Mouse (Mus musculus) embryonic facial prominence, embryonic 13.5 days (tissue): ENCODE data around the gene Cwc27. TPM values are rescaled to one million over a fixed set of nuclear protein-coding genes. Genes with fewer than 3 reads are reported as not detected.

Experiments
- ATAC-seq: fragments of 200-750 bp; cut with Nextera tagmentation; 2 replicates; pipeline ENCODE4 v1.8.0; 2017; ENCODE audit warnings: low read depth; ENCODE audit not compliant: insufficient number of reproducible peaks, insufficient read depth, low FRiP score, low TSS enrichment
- H3K27ac ChIP-seq: fragments of 300-500 bp; sonication (generic); 2 replicates; pipeline ENCODE4 v1.5.1; 2015; ENCODE audit warnings: moderate library complexity, mild to moderate bottlenecking, inconsistent platforms
- H3K27me3 ChIP-seq: fragments of 300-500 bp; sonication (generic); 2 replicates; pipeline ENCODE4 v1.6.1; 2015; ENCODE audit warnings: mild to moderate bottlenecking, inconsistent platforms
- H3K36me3 ChIP-seq: fragments of 300-500 bp; sonication (generic); 2 replicates; pipeline ENCODE4 v1.6.1; 2015; ENCODE audit warnings: mild to moderate bottlenecking, inconsistent platforms
- H3K4me1 ChIP-seq: fragments of 300-500 bp; sonication (generic); 2 replicates; pipeline ENCODE4 v1.6.1; 2015; ENCODE audit warnings: inconsistent platforms
- H3K4me2 ChIP-seq: fragments of 300-500 bp; sonication (generic); 2 replicates; pipeline ENCODE4 v1.6.1; 2015; ENCODE audit warnings: moderate library complexity, mild to moderate bottlenecking, inconsistent platforms
- H3K4me3 ChIP-seq: fragments of 300-500 bp; sonication (generic); 2 replicates; pipeline ENCODE4 v1.5.1; 2015; ENCODE audit warnings: mild to moderate bottlenecking, inconsistent platforms
- H3K9ac ChIP-seq: fragments of 300-500 bp; sonication (generic); 2 replicates; pipeline ENCODE4 v1.6.1; 2015; ENCODE audit warnings: mild to moderate bottlenecking, inconsistent platforms
- H3K9me3 ChIP-seq: fragments of 300-500 bp; sonication (generic); 2 replicates; pipeline ENCODE4 v1.6.1; 2016; ENCODE audit warnings: inconsistent platforms
- WGBS: fragments of 180-500 bp; shearing (Covaris S2); methylation state at CpG from one replicate; pipeline ENCODE4 v1.1.7; 2015; ENCODE audit warnings: mixed read lengths; 5-methylcytosine and 5-hydroxymethylcytosine counted together
- polyA plus RNA-seq: library from polyadenylated mRNA; unstranded; fragments of >200 nt; fragmentation: Nextera tagmentation; extraction: Ambion mirVana; gene quantifications from 2 replicates; pipeline ENCODE4 v1.2.1, GENCODE M21; 2015

Gene Cwc27
- polyA plus RNA-seq, 1 experiment from 2014 or later = 42.0 TPM

DNA sequence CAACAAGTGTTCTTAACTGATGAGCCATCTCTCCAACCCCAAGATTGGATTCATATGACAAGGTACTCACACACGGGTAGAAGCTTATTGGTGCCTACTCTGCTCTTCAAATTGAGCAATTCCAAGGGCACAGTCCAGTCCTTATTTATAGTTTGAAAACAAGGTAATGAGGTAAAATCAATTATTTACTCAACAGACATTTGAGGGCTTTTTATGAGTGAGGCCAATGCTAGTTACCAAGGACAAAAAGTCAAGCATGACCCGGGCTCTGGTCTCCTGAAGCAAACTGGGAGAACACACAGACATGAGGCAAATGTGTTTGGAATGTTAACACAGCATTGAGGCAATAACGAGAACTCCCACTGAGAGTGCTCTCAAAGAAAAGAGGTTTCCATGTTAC, 178.0 kb downstream of the Cwc27 start:
- Histone ChIP-seq H3K27ac (no peak overlapping the region), H3K4me2 (no peak overlapping the region), H3K36me3 (peaks cover 6% of the 10 kb centered on the region; the same call in 1 of the 2 replicates), H3K9me3 (no peaks in the 10 kb centered on the region), H3K27me3 (no peaks in the 10 kb centered on the region), H3K4me3 (no peak overlapping the region), H3K4me1 (no peaks in the 10 kb centered on the region), H3K9ac (no peak overlapping the region)
- no peak for ATAC-seq
- 90% methylated on average over 3 of the region's 3 CpGs for WGBS

DNA sequence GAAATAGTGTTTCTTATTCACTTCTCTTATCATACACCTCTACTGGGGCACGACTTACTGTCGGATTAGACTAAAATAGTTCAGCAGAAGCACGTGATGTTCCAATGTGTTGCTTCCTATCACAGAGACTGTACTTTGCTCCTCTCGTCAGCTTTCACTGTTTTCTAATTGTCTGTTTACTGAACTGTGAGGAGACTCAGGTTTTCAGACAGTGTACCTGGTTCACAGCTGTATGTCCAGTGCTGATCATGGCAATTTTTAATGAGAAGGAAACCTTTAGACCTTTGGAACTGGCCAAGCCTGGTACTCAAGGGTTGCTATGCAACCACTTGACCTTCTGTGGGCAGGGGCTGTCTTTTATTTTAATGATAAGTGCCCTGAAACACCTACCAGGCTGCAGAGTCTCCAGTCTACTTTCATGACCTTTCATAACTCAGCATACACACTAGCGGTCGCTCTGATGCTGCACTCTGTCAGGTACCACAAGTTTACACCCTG, 180.9 kb downstream of the Cwc27 start:
- no peak overlapping the region for H3K9ac ChIP-seq
- ATAC-seq = no peak
- no peaks in the 10 kb centered on the region for H3K9me3 ChIP-seq
- peaks cover 6% of the 10 kb centered on the region; the same call in 1 of the 2 replicates for H3K36me3 ChIP-seq
- peaks cover 17% of the 10 kb centered on the region for H3K4me1 ChIP-seq
- H3K27me3 ChIP-seq = no peaks in the 10 kb centered on the region
- 84% methylated on average over 6 of the region's 6 CpGs for WGBS
- H3K27ac ChIP-seq = no peak overlapping the region
- H3K4me3 ChIP-seq = no peak overlapping the region
- no peak overlapping the region for H3K4me2 ChIP-seq

DNA sequence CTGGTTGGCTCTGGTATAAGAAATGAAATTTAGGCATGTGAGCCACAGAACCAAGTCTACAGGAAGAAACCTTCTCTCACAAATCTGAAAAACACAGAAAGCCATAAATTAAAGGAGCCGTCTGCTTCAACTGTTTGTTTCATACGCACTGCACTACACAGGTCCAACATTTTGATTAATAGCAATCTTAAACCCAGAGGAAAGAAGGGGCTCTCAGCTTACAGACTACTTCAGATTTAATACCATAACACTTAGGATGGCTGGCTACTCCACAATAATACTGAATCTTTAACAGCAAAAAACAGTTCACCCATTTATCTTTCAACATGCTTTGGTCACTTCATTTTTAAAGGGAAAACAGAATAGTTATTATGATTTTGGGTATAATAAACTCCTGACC, 182.2 kb downstream of the Cwc27 start:
- H3K4me1 ChIP-seq = peaks cover 17% of the 10 kb centered on the region
- H3K4me3 ChIP-seq = no peak overlapping the region
- WGBS = 58% methylated on average over 2 of the region's 2 CpGs
- H3K27me3 ChIP-seq = no peaks in the 10 kb centered on the region
- no peaks in the 10 kb centered on the region for H3K9me3 ChIP-seq
- peaks cover 6% of the 10 kb centered on the region; the same call in 1 of the 2 replicates for H3K36me3 ChIP-seq
- no peak for ATAC-seq
- no peak overlapping the region for H3K9ac ChIP-seq
- no peak overlapping the region for H3K27ac ChIP-seq
- no peak overlapping the region for H3K4me2 ChIP-seq

DNA sequence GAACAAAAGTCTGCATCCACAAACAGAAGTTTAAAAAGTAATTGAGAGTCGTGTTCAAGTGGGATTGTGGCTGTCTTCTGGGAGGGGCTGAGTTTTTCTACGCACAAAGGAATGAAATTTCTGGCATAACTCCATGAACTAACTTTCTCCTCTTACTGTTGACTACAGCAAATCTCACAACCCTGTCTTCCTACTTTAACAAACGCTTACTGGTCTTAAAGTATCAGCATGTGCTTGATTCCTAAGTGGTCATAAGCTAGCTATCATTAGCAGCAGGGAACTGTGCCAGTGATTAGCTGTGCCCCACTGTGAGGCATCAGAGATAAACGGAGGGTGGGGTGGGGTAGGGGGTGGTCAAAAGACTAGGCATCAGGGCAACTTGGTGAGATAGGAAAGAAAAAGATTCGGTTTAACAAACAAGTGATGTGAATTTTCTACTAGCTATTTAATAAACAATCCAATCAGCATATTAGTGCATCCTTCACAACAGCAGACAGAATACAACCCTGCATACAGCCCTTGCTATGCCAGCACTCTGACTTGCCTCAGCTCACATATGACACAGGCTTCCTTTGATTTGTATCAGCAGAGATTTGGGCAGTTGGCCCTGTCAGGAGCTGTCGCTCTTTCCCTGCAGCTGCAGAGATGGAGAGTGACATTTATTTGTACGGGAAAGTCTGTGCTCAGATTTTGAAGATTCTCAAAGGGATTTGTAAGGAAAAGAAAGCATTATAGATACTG, 184.3 kb downstream of the Cwc27 start:
- Histone ChIP-seq H3K4me3 (no peak overlapping the region), H3K36me3 (no peaks in the 10 kb centered on the region), H3K4me1 (peaks cover 17% of the 10 kb centered on the region), H3K9me3 (no peaks in the 10 kb centered on the region), H3K9ac (no peak overlapping the region), H3K27me3 (no peaks in the 10 kb centered on the region), H3K27ac (peak overlapping the region; percentile 29; the same call in 1 of the 2 replicates), H3K4me2 (no peak overlapping the region)
- 44% methylated on average over 7 of the region's 7 CpGs for WGBS
- ATAC-seq = no peak

DNA sequence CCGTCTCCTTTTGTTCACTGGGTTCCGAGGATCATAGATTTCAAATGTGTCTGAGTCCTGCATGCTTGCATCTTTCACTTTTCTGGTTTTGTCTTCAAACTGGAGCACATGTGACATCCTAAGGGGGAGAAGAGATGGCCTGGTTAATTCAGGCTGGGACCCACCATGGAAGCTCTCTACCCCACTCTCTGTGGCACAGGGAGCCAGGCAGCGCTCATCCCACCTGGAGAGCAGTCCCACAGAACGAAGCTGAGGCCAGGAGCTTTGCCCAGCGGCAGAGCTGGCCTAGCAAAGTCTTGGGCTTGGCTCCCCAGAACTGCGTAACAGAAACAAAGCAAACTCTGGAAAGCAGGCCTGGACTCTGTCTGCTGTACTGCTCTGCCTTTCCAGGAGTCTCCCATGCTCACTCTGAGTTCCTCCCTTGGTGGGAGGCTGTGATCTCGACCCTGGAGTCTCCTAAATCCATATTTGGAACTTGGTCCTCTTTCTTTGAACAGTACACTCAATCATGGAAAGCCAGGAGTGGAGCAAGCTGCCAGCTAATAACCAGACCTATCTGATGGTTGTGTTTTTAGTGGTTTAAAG, 185.2 kb downstream of the Cwc27 start:
- H3K4me3 ChIP-seq = no peak overlapping the region
- no peak overlapping the region for H3K4me2 ChIP-seq
- no peaks in the 10 kb centered on the region for H3K36me3 ChIP-seq
- H3K4me1 ChIP-seq = peaks cover 17% of the 10 kb centered on the region
- ATAC-seq = no peak
- WGBS = 77% methylated on average over 7 of the region's 7 CpGs
- H3K9me3 ChIP-seq = no peaks in the 10 kb centered on the region
- H3K27me3 ChIP-seq = no peaks in the 10 kb centered on the region
- peak overlapping the region; percentile 29; the same call in 1 of the 2 replicates for H3K27ac ChIP-seq
- H3K9ac ChIP-seq = peak overlapping the region; percentile 46; the same call in 1 of the 2 replicates

DNA sequence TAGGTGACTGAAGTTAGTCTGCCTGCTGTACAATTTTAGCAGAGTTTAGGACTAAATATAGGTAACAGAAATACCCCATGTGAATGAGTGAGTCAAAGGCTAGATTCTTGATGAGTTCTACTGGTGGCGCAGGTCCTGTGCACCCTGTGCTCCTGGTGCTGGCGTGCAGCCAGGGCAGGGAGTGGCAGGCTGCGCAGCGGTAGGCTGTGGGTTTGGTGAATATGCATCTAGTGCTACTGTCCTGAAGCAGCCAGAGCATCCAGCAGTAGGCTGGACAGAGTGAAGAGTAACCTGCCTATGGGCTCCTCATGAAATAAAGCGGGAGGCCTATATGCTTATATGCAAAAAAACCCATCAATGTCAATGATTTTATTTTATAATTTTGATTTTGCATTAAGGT, 186.1 kb downstream of the Cwc27 start:
- Histone ChIP-seq H3K27me3 (no peaks in the 10 kb centered on the region), H3K9ac (no peak overlapping the region), H3K4me1 (peaks cover 17% of the 10 kb centered on the region), H3K36me3 (no peaks in the 10 kb centered on the region), H3K4me2 (no peak overlapping the region), H3K9me3 (no peaks in the 10 kb centered on the region), H3K4me3 (no peak overlapping the region), H3K27ac (no peak overlapping the region)
- 85% methylated on average over 5 of the region's 5 CpGs for WGBS
- ATAC-seq = no peak

DNA sequence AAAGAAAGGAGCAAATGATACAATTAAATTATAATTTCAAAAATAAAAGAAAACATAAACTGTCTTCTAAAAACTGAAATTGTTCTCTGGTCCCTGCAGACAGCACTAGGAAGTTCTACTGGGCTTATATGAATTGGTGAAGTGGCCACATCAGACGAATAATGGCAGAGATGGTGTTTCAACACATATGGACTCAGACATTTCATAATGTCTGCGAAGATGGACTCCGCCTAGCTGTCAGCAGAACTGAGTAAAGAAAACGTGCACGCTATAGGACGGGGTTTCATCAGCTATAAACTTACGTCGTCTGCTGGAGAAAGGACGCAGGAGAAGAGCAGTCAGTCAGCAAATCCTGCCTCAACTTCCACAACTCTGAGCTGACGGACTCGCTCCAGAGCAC, 187.3 kb downstream of the Cwc27 start:
- H3K9me3 ChIP-seq = no peaks in the 10 kb centered on the region
- no peaks in the 10 kb centered on the region for H3K27me3 ChIP-seq
- no peak overlapping the region for H3K9ac ChIP-seq
- H3K36me3 ChIP-seq = no peaks in the 10 kb centered on the region
- 83% methylated on average over 11 of the region's 11 CpGs for WGBS
- no peak overlapping the region for H3K4me3 ChIP-seq
- H3K4me2 ChIP-seq = no peak overlapping the region
- peaks cover 17% of the 10 kb centered on the region for H3K4me1 ChIP-seq
- ATAC-seq = no peak
- H3K27ac ChIP-seq = no peak overlapping the region

DNA sequence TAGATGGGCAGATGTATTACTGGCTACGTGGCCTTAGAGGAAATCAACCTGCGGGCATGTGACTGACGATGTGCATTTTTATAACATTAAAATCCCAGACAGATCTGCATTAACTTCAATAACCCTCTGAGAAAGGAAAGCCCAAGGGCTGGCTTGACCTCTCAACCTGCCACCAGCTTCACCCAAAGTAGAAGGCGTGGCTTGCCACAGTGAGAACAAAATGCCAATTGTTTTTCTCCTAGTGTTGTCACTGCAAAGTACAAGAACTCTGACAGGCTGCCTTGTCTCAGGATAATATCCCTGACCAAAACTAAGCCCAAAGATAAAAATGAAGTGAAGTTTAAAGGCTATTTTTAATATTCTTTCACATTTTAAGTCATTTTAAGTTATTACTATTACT, 188.9 kb downstream of the Cwc27 start:
- no peaks in the 10 kb centered on the region for H3K9me3 ChIP-seq
- no peak for ATAC-seq
- peaks cover 19% of the 10 kb centered on the region for H3K4me1 ChIP-seq
- no peak overlapping the region for H3K4me2 ChIP-seq
- H3K4me3 ChIP-seq = no peak overlapping the region
- H3K27ac ChIP-seq = no peak overlapping the region
- 33% methylated on average over 4 of the region's 4 CpGs for WGBS
- no peaks in the 10 kb centered on the region for H3K27me3 ChIP-seq
- no peaks in the 10 kb centered on the region for H3K36me3 ChIP-seq
- no peak overlapping the region for H3K9ac ChIP-seq

DNA sequence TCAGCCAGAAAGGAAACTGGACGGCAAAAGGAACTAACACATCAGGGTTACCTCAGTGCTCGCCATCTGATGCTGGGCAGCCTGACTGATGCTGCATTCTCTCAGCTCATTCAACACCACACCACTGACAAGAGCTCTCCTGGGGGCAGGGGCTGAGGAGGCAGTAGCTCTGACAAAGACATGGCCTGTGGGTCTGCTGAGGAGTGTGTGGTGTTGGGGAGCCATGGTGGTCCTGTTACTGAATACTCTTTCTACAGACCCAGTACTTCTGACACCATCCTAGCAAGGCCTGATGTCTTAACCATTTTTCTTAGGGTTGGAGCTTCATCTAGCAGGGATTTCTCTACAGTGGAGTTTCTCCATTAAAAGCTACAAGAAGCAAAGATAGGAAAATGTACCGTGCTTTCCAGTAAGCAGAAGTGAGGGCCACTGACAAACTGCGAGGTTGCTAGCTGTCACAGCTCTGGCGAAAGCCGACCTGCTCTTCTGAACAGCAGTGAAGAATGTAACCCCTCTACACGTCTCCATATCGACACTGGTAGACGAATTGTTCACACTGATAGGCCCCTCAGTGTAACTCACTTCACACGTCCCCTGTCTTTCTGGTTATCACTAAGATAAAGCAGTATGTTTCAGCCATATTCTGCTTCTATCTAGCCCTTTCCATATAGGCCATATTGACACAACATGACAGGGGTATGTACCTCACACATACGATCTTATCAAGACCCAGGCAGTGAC, 189.6 kb downstream of the Cwc27 start:
- Histone ChIP-seq H3K9me3 (no peaks in the 10 kb centered on the region), H3K36me3 (no peaks in the 10 kb centered on the region)

DNA sequence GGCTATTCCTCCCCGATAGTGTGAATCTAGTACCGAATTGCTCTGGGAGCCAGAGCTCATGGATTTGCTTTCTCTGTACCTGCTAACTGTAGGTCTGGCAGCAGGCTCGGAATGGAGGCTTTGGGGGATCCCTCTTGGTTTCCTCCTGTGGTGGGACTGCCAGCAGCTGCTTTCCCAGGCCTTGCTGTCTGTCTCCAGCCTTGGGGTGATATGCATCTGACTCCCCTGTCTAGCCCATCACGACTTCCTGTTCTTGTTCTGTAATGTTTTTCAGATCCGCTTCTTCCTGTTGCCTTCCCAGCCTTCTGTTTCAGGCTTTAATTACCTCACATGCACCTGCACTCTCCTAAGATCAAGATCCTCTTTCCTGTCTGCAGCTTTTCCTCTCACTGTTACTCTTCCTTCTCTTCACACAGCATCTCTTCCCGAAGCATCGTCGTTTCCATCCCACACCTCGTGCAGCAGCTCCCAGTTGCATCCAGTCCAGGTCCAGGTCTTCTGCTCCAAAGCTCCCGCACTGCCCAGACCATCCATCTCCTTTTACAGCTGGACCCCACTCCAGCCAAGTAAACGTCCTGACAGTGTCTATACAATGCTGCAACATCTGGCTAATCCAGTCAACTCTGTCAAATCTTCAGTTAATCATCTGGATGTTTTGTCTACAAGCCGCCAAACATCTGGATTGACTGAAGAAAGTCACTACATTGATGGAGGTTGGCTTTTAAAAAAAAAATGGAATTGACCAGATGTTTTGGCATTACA, 193.6 kb downstream of the Cwc27 start:
- 73% methylated on average over 12 of the region's 12 CpGs for WGBS
- Histone ChIP-seq H3K4me1 (0 out of 2 replicates have a peak, but pooled peaks cover 4% of the 10 kb centered on the region), H3K27me3 (no peaks in the 10 kb centered on the region), H3K36me3 (no peaks in the 10 kb centered on the region), H3K9me3 (no peaks in the 10 kb centered on the region), H3K9ac (no peak overlapping the region), H3K4me2 (no peak overlapping the region), H3K27ac (no peak overlapping the region), H3K4me3 (no peak overlapping the region)
- ATAC-seq = no peak

More for the DNA sequence above, 189.6 kb downstream of the Cwc27 start:
- H3K27ac ChIP-seq = no peak overlapping the region
- H3K4me1 ChIP-seq = peaks cover 15% of the 10 kb centered on the region
- H3K27me3 ChIP-seq = no peaks in the 10 kb centered on the region
- H3K4me3 ChIP-seq = no peak overlapping the region
- WGBS = 64% methylated on average over 11 of the region's 11 CpGs
- no peak overlapping the region for H3K4me2 ChIP-seq
- no peak for ATAC-seq
- H3K9ac ChIP-seq = no peak overlapping the region

DNA sequence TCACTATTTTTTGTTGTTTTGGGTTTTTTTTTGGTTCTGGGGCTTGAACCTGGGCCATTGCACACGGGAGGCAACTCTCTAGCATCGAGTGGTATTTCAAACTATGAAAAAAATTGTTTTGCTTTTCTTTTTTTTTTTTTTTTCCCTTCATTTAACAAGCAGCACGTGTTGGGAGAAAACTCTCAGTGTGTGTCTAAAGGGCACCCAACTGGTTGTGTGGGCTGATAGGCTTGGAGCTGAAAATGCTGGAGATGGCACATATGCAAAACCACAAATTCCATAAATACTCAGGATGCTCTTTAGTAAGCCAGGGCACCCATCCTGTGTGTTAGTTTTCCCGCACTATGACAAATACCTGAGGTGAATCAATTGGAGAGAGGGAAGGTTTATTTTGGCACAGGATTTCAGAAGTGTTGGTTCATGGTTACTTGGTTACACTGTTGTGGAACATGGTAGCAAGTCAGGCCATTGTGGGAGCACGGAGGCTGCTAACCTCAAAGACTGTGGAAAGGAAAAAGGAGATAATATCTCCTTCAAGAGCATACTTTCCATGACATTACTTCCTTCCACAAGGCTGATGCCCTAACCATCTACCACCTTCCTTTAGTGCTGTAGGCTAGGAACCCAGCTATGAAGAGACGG, 194.7 kb downstream of the Cwc27 start:
- 0 out of 2 replicates have a peak, but pooled peaks cover 4% of the 10 kb centered on the region for H3K4me1 ChIP-seq
- no peaks in the 10 kb centered on the region for H3K36me3 ChIP-seq
- 79% methylated on average over 6 of the region's 6 CpGs for WGBS
- no peaks in the 10 kb centered on the region for H3K27me3 ChIP-seq
- H3K9me3 ChIP-seq = no peaks in the 10 kb centered on the region
- H3K9ac ChIP-seq = no peak overlapping the region
- no peak overlapping the region for H3K4me2 ChIP-seq
- H3K27ac ChIP-seq = no peak overlapping the region
- H3K4me3 ChIP-seq = no peak overlapping the region
- ATAC-seq = no peak
